Mouse (Mus musculus) kidney, adult 2 months (tissue): Measurements from ENCODE around the gene Far1.

Experiments
- CTCF ChIP-seq: fragments of 200-500 bp; conservative IDR thresholded peaks from 2 replicates; pipeline ENCODE4 v1.5.1; 2011; ENCODE audit warnings: low read depth, mild to moderate bottlenecking, control low read depth, low read length, moderate library complexity, mixed read lengths; ENCODE audit not compliant: insufficient read depth, insufficient read length
- POLR2A ChIP-seq: fragments of 200-500 bp; IDR thresholded peaks from one replicate; pipeline ENCODE4 v1.6.1; 2011; ENCODE audit warnings: low read depth, low read length, control low read depth

DNA sequence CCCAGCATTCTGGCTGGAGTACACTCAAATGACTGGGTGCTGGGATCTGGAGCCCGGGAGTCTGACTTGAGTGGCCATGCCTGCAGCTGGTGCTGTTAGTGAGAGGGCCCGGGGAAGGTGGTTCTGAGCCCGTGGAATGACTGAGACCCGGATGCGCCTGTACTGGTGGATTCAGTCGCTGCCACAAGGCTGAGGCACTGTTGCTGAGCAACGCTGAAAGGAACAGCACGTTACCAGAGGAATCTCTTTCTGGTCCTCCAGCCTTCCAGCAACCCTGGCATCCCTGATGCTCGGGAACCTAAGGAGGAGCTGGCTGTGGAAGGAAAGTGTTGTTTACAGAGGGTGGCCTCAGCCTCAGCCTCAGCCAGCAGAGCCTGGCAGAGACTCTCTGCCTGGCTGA lies 106.1 kb downstream of the Far1 start:
- TF ChIP-seq CTCF (no peak), POLR2A (no peak)
